Mouse (Mus musculus): ENCODE measurements around the gene Slc38a2.

DNA sequence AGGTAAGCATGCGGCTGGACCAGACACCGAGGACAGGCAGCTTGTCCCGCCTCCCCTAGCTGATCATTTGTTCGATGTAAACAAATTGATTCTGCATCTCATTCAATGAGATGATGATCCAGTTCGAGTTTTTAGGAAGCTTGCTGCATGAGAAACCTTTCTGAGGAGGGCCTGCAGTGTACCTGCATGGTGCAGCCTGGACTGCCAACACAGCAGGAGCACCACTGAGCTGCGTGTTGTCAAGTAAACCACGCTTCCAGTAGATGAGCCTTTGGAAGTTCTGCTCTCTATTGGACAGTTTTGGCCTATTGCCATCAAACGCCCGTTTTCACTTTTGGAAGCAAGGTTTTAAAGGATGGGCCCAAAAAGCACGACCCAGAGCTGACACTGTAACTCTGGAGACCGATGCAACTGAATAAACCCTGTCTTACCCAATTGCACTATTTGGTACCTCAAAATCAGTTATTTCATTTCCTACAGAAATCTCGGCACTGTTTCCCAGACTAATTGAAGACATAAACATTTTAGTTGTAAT lies 10.7 kb downstream of the Slc38a2 start:
- TF ChIP-seq POLR2A (IDR thresholded peaks at IDR 0.05; ENCODE audit: borderline replicate concordance, extremely low read depth, low read depth, low read length), result no peak
- TF ChIP-seq CTCF (IDR thresholded peaks at IDR 0.05; ENCODE audit: insufficient read depth, low read length), result no peak

Data from lung, adult 2 months (tissue).